In genomic region chr6:136629639-136630038, GRCm38 (mm10) we compare ENCODE assay signal across 17 mouse cellular contexts.
"Had no signal": no experiment of that assay in that cellular context is flagged by ENCODE, and none has a peak within 500 bp of the region (broad histone marks: within the 10 kb centered on the region; RNA-seq: fewer than 3 reads in every experiment).

No protein-coding gene starts in this region.

- H3K27me3 ChIP-seq: kidney, embryonic 15.5 days; limb, embryonic 12.5 days; limb, embryonic 15.5 days had no signal

- H3K36me3 ChIP-seq: kidney, embryonic 15.5 days; limb, embryonic 12.5 days; limb, embryonic 15.5 days had no signal

- H3K9ac ChIP-seq: kidney, embryonic 15.5 days; limb, embryonic 12.5 days; limb, embryonic 15.5 days; liver, embryonic 14.5 days; liver, postnatal 0 days; lung, embryonic 14.5 days had no signal

- H3K4me2 ChIP-seq: kidney, embryonic 15.5 days; limb, embryonic 12.5 days; limb, embryonic 15.5 days; liver, embryonic 11.5 days; lung, embryonic 14.5 days had no signal

- H3K4me3 ChIP-seq: kidney, embryonic 15.5 days; left cerebral cortex, adult 2 months; limb, embryonic 12.5 days; limb, embryonic 15.5 days had no signal

- ATAC-seq: liver, postnatal 0 days; lung, postnatal 0 days had no signal

- H3K9me3 ChIP-seq: kidney, embryonic 15.5 days; limb, embryonic 12.5 days; limb, embryonic 15.5 days had no signal

- DNase-seq: kidney, adult 11 months; kidney, adult 8-10 months; kidney, postnatal 10 days; kidney, postnatal 36 days; layer of hippocampus, postnatal 36 days; liver, postnatal 0 days; lung, embryonic 14.5 days; right cerebral cortex, postnatal 14 days; thymus, postnatal 25 days had no signal

- H3K4me1 ChIP-seq: limb, embryonic 12.5 days; limb, embryonic 15.5 days had no signal

- H3K27ac ChIP-seq: kidney, embryonic 15.5 days; left cerebral cortex, adult 2 months; limb, embryonic 12.5 days; limb, embryonic 15.5 days; liver, embryonic 14.5 days; macrophage had no signal
